ENCODE assay signal across 8 mouse cellular contexts in the genomic region with DNA sequence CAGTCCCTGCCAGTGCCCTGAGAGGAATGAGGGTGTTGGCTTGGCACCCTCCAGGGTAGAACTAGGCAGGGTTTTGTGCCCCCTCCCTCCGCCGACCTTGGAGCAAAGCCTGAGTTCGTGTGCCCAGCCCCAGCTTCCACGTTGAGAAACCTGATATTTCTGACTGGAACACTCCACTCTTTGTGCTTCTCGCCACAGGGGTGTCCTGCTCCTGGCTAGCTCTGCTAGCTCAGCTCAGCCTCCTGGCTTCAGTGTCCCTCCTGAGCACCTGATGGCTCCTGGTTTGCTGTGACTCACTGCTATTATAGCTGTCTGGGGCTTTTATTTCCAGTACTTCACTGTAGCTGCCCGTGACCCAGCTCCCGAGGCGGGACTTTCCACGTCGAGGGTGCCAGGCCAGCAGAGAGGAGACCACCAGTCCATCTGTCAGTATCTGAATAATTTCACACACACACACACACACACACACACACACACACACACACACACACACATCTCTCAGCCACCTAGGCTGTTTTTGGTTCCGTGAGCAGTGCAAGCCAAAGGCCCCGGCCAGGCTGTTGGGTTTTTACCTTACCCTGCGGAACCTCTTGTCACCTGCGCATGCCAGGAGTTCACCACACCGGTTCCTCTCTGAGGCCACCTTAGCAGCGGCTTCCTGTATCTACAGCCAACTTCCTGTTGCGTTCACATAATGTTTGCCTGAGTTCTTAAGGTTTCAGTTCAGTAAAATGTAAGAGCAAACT.
DNase-seq lines count a peak whose midpoint lies in the region; ATAC-seq and TF ChIP-seq lines count a peak whose summit lies in the region.
"Had no signal": no experiment of that assay in that cellular context is flagged by ENCODE, and none has a peak within 500 bp of the region (broad histone marks: within the 10 kb centered on the region; RNA-seq: fewer than 3 reads in every experiment).

No protein-coding gene starts in this region.

- peak overlapping the region; percentile 19; the same call in 1 of the 2 replicates for H3K4me2 ChIP-seq in heart, embryonic 15.5 days
- H3K4me2 ChIP-seq in lung, postnatal 0 days (replicated peaks; ENCODE audit: low read depth, low read length) = no peak overlapping the region
- H3K4me2 ChIP-seq in stomach, embryonic 16.5 days (ENCODE audit: low read depth, low read length) = peak overlapping the region; percentile 9; the same call in 1 of the 2 replicates
- H3K4me2 ChIP-seq: liver, embryonic 13.5 days had no signal

- H3K27me3 ChIP-seq in heart, embryonic 15.5 days = no peaks in the 10 kb centered on the region
- H3K27me3 ChIP-seq in lung, postnatal 0 days (replicated peaks; ENCODE audit: insufficient read depth, low read length) = no peaks in the 10 kb centered on the region
- H3K27me3 ChIP-seq in stomach, embryonic 16.5 days (ENCODE audit: control insufficient read depth, insufficient read depth, low read length) = no peaks in the 10 kb centered on the region
- H3K27me3 ChIP-seq: liver, embryonic 13.5 days had no signal

- ATAC-seq in CD4-positive, CD25-positive, alpha-beta regulatory T cell, adult 4 months = peak; percentile 96
- peak; percentile 38 for ATAC-seq in heart, embryonic 15.5 days (replicated peaks; ENCODE audit: insufficient number of reproducible peaks, insufficient read depth, low FRiP score, low read depth)
- peak; percentile 84 for ATAC-seq in lung, postnatal 0 days
- ATAC-seq in stomach, embryonic 16.5 days (ENCODE audit: insufficient read depth, low FRiP score) = peak; percentile 42

- no peak overlapping the region for H3K4me3 ChIP-seq in heart, embryonic 15.5 days
- H3K4me3 ChIP-seq in lung, postnatal 0 days (ENCODE audit: low read depth, low read length) = no peak overlapping the region
- no peak overlapping the region for H3K4me3 ChIP-seq in stomach, embryonic 16.5 days (replicated peaks; ENCODE audit: low read length)
- no peak overlapping the region for H3K4me3 ChIP-seq in left cerebral cortex, adult 2 months
- H3K4me3 ChIP-seq: liver, embryonic 13.5 days had no signal

- intact Hi-C loops in left cerebral cortex, adult 2 months (cut with DNase I) = no loop called here

- TF ChIP-seq CTCF in lung, postnatal 0 days (IDR thresholded peaks at IDR 0.05) = no peak
- TF ChIP-seq CTCF in left cerebral cortex, adult 2 months (IDR thresholded peaks at IDR 0.05) = no peak

- peak overlapping the region; percentile 55 for H3K27ac ChIP-seq in heart, embryonic 15.5 days
- H3K27ac ChIP-seq in lung, postnatal 0 days (ENCODE audit: low read length) = peak overlapping the region; percentile 81
- peak overlapping the region; percentile 77 for H3K27ac ChIP-seq in stomach, embryonic 16.5 days (ENCODE audit: low read length)
- H3K27ac ChIP-seq in left cerebral cortex, adult 2 months = no peak overlapping the region
- H3K27ac ChIP-seq: liver, embryonic 13.5 days had no signal

- 56% methylated on average over 17 of the region's 17 CpGs for WGBS in heart, embryonic 15.5 days
- 34% methylated on average over 17 of the region's 17 CpGs for whole genome bisulfite sequencing in lung, postnatal 0 days
- WGBS in stomach, embryonic 16.5 days = 56% methylated on average over 17 of the region's 17 CpGs

- DNase-seq in A20 (ENCODE audit: low read depth, low spot score) = peak; percentile 94
- DNase-seq in cerebellum, adult 9-11 months = peak; percentile 75
- DNase-seq in lung, postnatal 0 days (ENCODE audit: low spot score) = peak; percentile 70
- DNase-seq in left cerebral cortex, adult 2 months (ENCODE audit: extremely low spot score in 1 of 2, low spot score in 2 of 2) = no peak
- DNase-seq: liver, embryonic 13.5 days had no signal

- peaks cover 44% of the 10 kb centered on the region for H3K4me1 ChIP-seq in heart, embryonic 15.5 days (replicated peaks)
- peaks cover 16% of the 10 kb centered on the region for H3K4me1 ChIP-seq in lung, postnatal 0 days (ENCODE audit: insufficient read depth, low read depth, low read length)
- H3K4me1 ChIP-seq in stomach, embryonic 16.5 days (ENCODE audit: control insufficient read depth, insufficient read depth, low read length) = peaks cover 30% of the 10 kb centered on the region

- H3K36me3 ChIP-seq in heart, embryonic 15.5 days = no peaks in the 10 kb centered on the region
- H3K36me3 ChIP-seq in lung, postnatal 0 days (ENCODE audit: insufficient read depth, low read length) = no peaks in the 10 kb centered on the region
- H3K36me3 ChIP-seq in stomach, embryonic 16.5 days (ENCODE audit: control insufficient read depth, insufficient read depth, low read length) = no peaks in the 10 kb centered on the region
- H3K36me3 ChIP-seq: liver, embryonic 13.5 days had no signal

- 0 out of 2 replicates have a peak overlapping the region, but pooled peaks have one; percentile 13 for H3K9ac ChIP-seq in heart, embryonic 15.5 days
- H3K9ac ChIP-seq in lung, postnatal 0 days (replicated peaks; ENCODE audit: low read depth) = 0 out of 2 replicates have a peak overlapping the region, but pooled peaks have one; percentile 12
- peak overlapping the region; percentile 40 for H3K9ac ChIP-seq in stomach, embryonic 16.5 days (ENCODE audit: low read length)
- H3K9ac ChIP-seq: liver, embryonic 13.5 days had no signal

- no peak for TF ChIP-seq EP300 in lung, postnatal 0 days (IDR thresholded peaks at IDR 0.05)

- H3K9me3 ChIP-seq in heart, embryonic 15.5 days (replicated peaks) = no peaks in the 10 kb centered on the region
- H3K9me3 ChIP-seq in lung, postnatal 0 days (ENCODE audit: low read length) = no peaks in the 10 kb centered on the region
- no peaks in the 10 kb centered on the region for H3K9me3 ChIP-seq in stomach, embryonic 16.5 days (replicated peaks; ENCODE audit: control insufficient read depth, low read length)
- H3K9me3 ChIP-seq: liver, embryonic 13.5 days had no signal

Comparison
In these comparisons a context has a peak if more than half of its experiments do, and no peak if none do; other contexts are left out.
1. DNase-seq: peak in A20 (single experiment), cerebellum, adult 9-11 months (single experiment) and lung, postnatal 0 days (single experiment); none in left cerebral cortex, adult 2 months (0 of 2).
2. ATAC-seq: peak in every context shown above with its lines; median percentile 96 in CD4-positive, CD25-positive, alpha-beta regulatory T cell, adult 4 months; 84 in lung, postnatal 0 days; 42 in stomach, embryonic 16.5 days; 38 in heart, embryonic 15.5 days.
3. Peak in every context shown above with its lines, with median percentiles within 50 percentile points of each other: H3K9ac ChIP-seq.